ENCODE assay signal across 8 mouse cellular contexts in genomic region chr19:57006841-57007240, GRCm38 (mm10). TPM values are rescaled to one million over a fixed set of nuclear protein-coding genes. Genes with fewer than 3 reads are reported as not detected.
DNase-seq lines count a peak whose midpoint lies in the region; ATAC-seq lines count a peak whose summit lies in the region.

No protein-coding gene starts in this region.

- peak overlapping the region; percentile 58 for H3K4me3 ChIP-seq in heart, embryonic 15.5 days
- H3K4me3 ChIP-seq in midbrain, embryonic 13.5 days (replicated peaks), result peak overlapping the region; percentile 49
- H3K4me3 ChIP-seq in midbrain, embryonic 10.5 days, result no peak overlapping the region
- H3K4me3 ChIP-seq in intestine, embryonic 14.5 days (ENCODE audit: low read depth, low read length), result peak overlapping the region; percentile 66
- H3K4me3 ChIP-seq in stomach, embryonic 16.5 days (replicated peaks; ENCODE audit: low read length), result peak overlapping the region; percentile 64

- WGBS in heart, embryonic 15.5 days, result 68% methylated on average over 13 of the region's 13 CpGs
- 69% methylated on average over 13 of the region's 13 CpGs for WGBS in midbrain, embryonic 13.5 days
- 60% methylated on average over 13 of the region's 13 CpGs for WGBS in midbrain, embryonic 10.5 days
- 56% methylated on average over 13 of the region's 13 CpGs for WGBS in intestine, embryonic 14.5 days
- 57% methylated on average over 13 of the region's 13 CpGs for WGBS in stomach, embryonic 16.5 days

- no peak overlapping the region for H3K4me2 ChIP-seq in heart, embryonic 15.5 days
- H3K4me2 ChIP-seq in midbrain, embryonic 13.5 days (replicated peaks), result peak overlapping the region; percentile 87; the same call in 1 of the 2 replicates
- H3K4me2 ChIP-seq in intestine, embryonic 14.5 days (ENCODE audit: low read length), result peak overlapping the region; percentile 97
- peak overlapping the region; percentile 89 for H3K4me2 ChIP-seq in stomach, embryonic 16.5 days (ENCODE audit: low read depth, low read length)

- DNase-seq in heart, adult 8-10 months (ENCODE audit: low spot score), result no peak
- DNase-seq in midbrain, embryonic 10.5 days (ENCODE audit: low spot score), result no peak
- DNase-seq in intestine, embryonic 14.5 days (ENCODE audit: low spot score), result no peak
- no peak for DNase-seq in testis, postnatal 10 days (ENCODE audit: low spot score)

- H3K27me3 ChIP-seq in heart, embryonic 15.5 days, result peaks cover 33% of the 10 kb centered on the region
- peaks cover 46% of the 10 kb centered on the region for H3K27me3 ChIP-seq in midbrain, embryonic 13.5 days
- H3K27me3 ChIP-seq in midbrain, embryonic 10.5 days (ENCODE audit: low read depth, poor library complexity, severe bottlenecking), result peaks cover 68% of the 10 kb centered on the region
- H3K27me3 ChIP-seq in intestine, embryonic 14.5 days (replicated peaks; ENCODE audit: control insufficient read depth, insufficient read depth, low read length), result 0 out of 2 replicates have a peak, but pooled peaks cover 4% of the 10 kb centered on the region
- no peaks in the 10 kb centered on the region for H3K27me3 ChIP-seq in stomach, embryonic 16.5 days (ENCODE audit: control insufficient read depth, insufficient read depth, low read length)

- no peaks in the 10 kb centered on the region for H3K36me3 ChIP-seq in heart, embryonic 15.5 days
- no peaks in the 10 kb centered on the region for H3K36me3 ChIP-seq in midbrain, embryonic 13.5 days
- no peaks in the 10 kb centered on the region for H3K36me3 ChIP-seq in midbrain, embryonic 10.5 days
- no peaks in the 10 kb centered on the region for H3K36me3 ChIP-seq in intestine, embryonic 14.5 days (ENCODE audit: control insufficient read depth, insufficient read depth, low read length)
- H3K36me3 ChIP-seq in stomach, embryonic 16.5 days (ENCODE audit: control insufficient read depth, insufficient read depth, low read length), result no peaks in the 10 kb centered on the region

- no peak for ATAC-seq in heart, embryonic 15.5 days (replicated peaks; ENCODE audit: insufficient number of reproducible peaks, insufficient read depth, low FRiP score, low read depth)
- ATAC-seq in midbrain, embryonic 13.5 days, result no peak
- ATAC-seq in intestine, embryonic 14.5 days (replicated peaks; ENCODE audit: low FRiP score, low TSS enrichment, low read depth), result no peak
- no peak for ATAC-seq in stomach, embryonic 16.5 days (ENCODE audit: insufficient read depth, low FRiP score)
- ATAC-seq in erythroblast, adult 5-6 weeks (replicated peaks; ENCODE audit: low FRiP score, poor library complexity, severe bottlenecking), result no peak

- peaks cover 19% of the 10 kb centered on the region for H3K4me1 ChIP-seq in heart, embryonic 15.5 days (replicated peaks)
- H3K4me1 ChIP-seq in midbrain, embryonic 13.5 days (replicated peaks), result peaks cover 22% of the 10 kb centered on the region
- H3K4me1 ChIP-seq in midbrain, embryonic 10.5 days, result peaks cover 50% of the 10 kb centered on the region
- H3K4me1 ChIP-seq in intestine, embryonic 14.5 days (replicated peaks; ENCODE audit: control insufficient read depth, insufficient read depth, low read length), result peaks cover 34% of the 10 kb centered on the region
- H3K4me1 ChIP-seq in stomach, embryonic 16.5 days (ENCODE audit: control insufficient read depth, insufficient read depth, low read length), result peaks cover 21% of the 10 kb centered on the region

- no peak overlapping the region for H3K27ac ChIP-seq in heart, embryonic 15.5 days
- no peak overlapping the region for H3K27ac ChIP-seq in midbrain, embryonic 13.5 days
- no peak overlapping the region for H3K27ac ChIP-seq in midbrain, embryonic 10.5 days (replicated peaks)
- H3K27ac ChIP-seq in intestine, embryonic 14.5 days (ENCODE audit: low read depth), result no peak overlapping the region
- peak overlapping the region; percentile 46; the same call in 1 of the 2 replicates for H3K27ac ChIP-seq in stomach, embryonic 16.5 days (ENCODE audit: low read length)

- H3K9ac ChIP-seq in heart, embryonic 15.5 days, result no peak overlapping the region
- H3K9ac ChIP-seq in midbrain, embryonic 13.5 days (replicated peaks), result no peak overlapping the region
- no peak overlapping the region for H3K9ac ChIP-seq in intestine, embryonic 14.5 days (ENCODE audit: low read length)
- peak overlapping the region; percentile 75 for H3K9ac ChIP-seq in stomach, embryonic 16.5 days (ENCODE audit: low read length)

- no peaks in the 10 kb centered on the region for H3K9me3 ChIP-seq in heart, embryonic 15.5 days (replicated peaks)
- H3K9me3 ChIP-seq in midbrain, embryonic 13.5 days, result no peaks in the 10 kb centered on the region
- H3K9me3 ChIP-seq in midbrain, embryonic 10.5 days (replicated peaks), result no peaks in the 10 kb centered on the region
- H3K9me3 ChIP-seq in intestine, embryonic 14.5 days (ENCODE audit: control insufficient read depth, low read length), result no peaks in the 10 kb centered on the region
- H3K9me3 ChIP-seq in stomach, embryonic 16.5 days (replicated peaks; ENCODE audit: control insufficient read depth, low read length), result no peaks in the 10 kb centered on the region

RNA-seq across cellular contexts. Expression of gene Afap1l2, which starts 1.2 kb away (rescaled TPM):
- 2.6 and 5.4 TPM in 2 replicates for polyA plus RNA-seq in heart, embryonic 15.5 days (2015; fragmentation: Nextera tagmentation; extraction: Ambion mirVana)
- total RNA-seq in heart, adult 8-10 months (2022), result 1 to 10 TPM; 2.8 to 4.4 (median 3.5) TPM
- 5.5 TPM in 2 replicates for polyA plus RNA-seq in midbrain, embryonic 13.5 days (2015; fragmentation: Nextera tagmentation; extraction: Ambion mirVana)
- polyA plus RNA-seq in midbrain, embryonic 10.5 days (2016; fragmentation: Nextera tagmentation; extraction: Ambion mirVana), result 3.6 and 4.5 TPM in 2 replicates
- 21.0 and 24.1 TPM in 2 replicates for polyA plus RNA-seq in intestine, embryonic 14.5 days (2014; fragmentation: Nextera tagmentation; extraction: Ambion mirVana)
- 23.1 and 23.9 TPM in 2 replicates for polyA plus RNA-seq in stomach, embryonic 16.5 days (2015; fragmentation: Nextera tagmentation; extraction: Ambion mirVana)
- 5.2 TPM in 1 of 2 replicates, not detected in the other for total RNA-seq in erythroblast, adult 5-6 weeks (2015; ENCODE audit: low replicate concordance)
- 0.34 TPM in 1 of 2 replicates, not detected in the other for total RNA-seq in erythroblast, adult 5-6 weeks (2017; ENCODE audit: low replicate concordance)
